Mouse (Mus musculus) regulatory T cell (primary cell): ENCODE results near the gene Slc35c1.

Experiments used
- in situ Hi-C: fragments of 300-600 bp; cut with MboI, MseI; formaldehyde crosslinking; loops from one replicate; pipeline ENCODE4 v1.15.1; 2025; ENCODE audit warnings: high pct_unique_total_duplicates

Slc35c1 gene

GRCm38 (mm10) chr2:92408309-92409045, 51.9 kb downstream of the Slc35c1 start:
- in situ Hi-C loops, result no loop called here

GRCm38 (mm10) chr2:92405687-92406086, 54.7 kb downstream of the Slc35c1 start:
- in situ Hi-C loops, result no loop called here

GRCm38 (mm10) chr2:92404737-92405136, 55.6 kb downstream of the Slc35c1 start:
- in situ Hi-C loops, result no loop called here

- in situ Hi-C loops, result no loop called here
Measured at GRCm38 (mm10) chr2:92403776-92404319, 56.5 kb downstream of the Slc35c1 start.
